Mouse (Mus musculus) G1E (cell line): ENCODE data around the gene Fam234a. TPM values are rescaled to one million over a fixed set of nuclear protein-coding genes. Genes with fewer than 3 reads are reported as not detected.

ENCODE experiments used
- ATAC-seq: 2 replicates; pipeline ENCODE4 v1.8.0; 2016; ENCODE audit warnings: mild to moderate bottlenecking; ENCODE audit not compliant: insufficient number of reproducible peaks, poor library complexity, low FRiP score, severe bottlenecking; ENCODE audit errors: extremely low read depth
- DNase-seq: peaks from one replicate; pipeline ENCODE4 v3.0.0; 2012; ENCODE audit warnings: low spot score
- H3K27me3 ChIP-seq: 2 replicates; pipeline ENCODE4 v1.6.1; 2012; ENCODE audit warnings: mild to moderate bottlenecking, low read length, inconsistent platforms; ENCODE audit not compliant: insufficient read depth
- H3K36me3 ChIP-seq: replicated peaks from 2 replicates; pipeline ENCODE3; 2012; ENCODE audit warnings: mild to moderate bottlenecking, inconsistent platforms
- H3K4me1 ChIP-seq: 2 replicates; pipeline ENCODE4 v1.6.1; 2012; ENCODE audit warnings: low read depth, low read length, inconsistent platforms, mixed read lengths; ENCODE audit not compliant: insufficient read depth
- H3K4me3 ChIP-seq: 2 replicates; pipeline ENCODE4 v1.5.1; 2012; ENCODE audit warnings: low read depth, mild to moderate bottlenecking, inconsistent platforms, low read length, moderate library complexity, mixed read lengths
- H3K9me3 ChIP-seq: replicated peaks from 2 replicates; pipeline ENCODE4 v1.6.1; 2012; ENCODE audit warnings: inconsistent platforms
- CTCF ChIP-seq: IDR thresholded peaks from 2 replicates; pipeline ENCODE4 v1.5.1; 2012; ENCODE audit warnings: low read depth, low read length, inconsistent platforms, mixed read lengths
- GATA1 ChIP-seq: IDR thresholded peaks from 2 replicates; pipeline ENCODE4 v1.6.1; 2012; ENCODE audit warnings: borderline replicate concordance, low read length, inconsistent platforms, mixed read lengths
- GATA2 ChIP-seq: IDR thresholded peaks from 2 replicates; pipeline ENCODE4 v1.6.1; 2012; ENCODE audit warnings: low read depth, low read length, inconsistent platforms, borderline replicate concordance
- POLR2AphosphoS5 ChIP-seq: IDR thresholded peaks from 2 replicates; pipeline ENCODE4 v1.6.1; 2012; ENCODE audit warnings: low read depth, low read length, inconsistent platforms; ENCODE audit not compliant: insufficient replicate concordance
- TAL1 ChIP-seq: conservative IDR thresholded peaks from 2 replicates; pipeline ENCODE4 v1.6.1; 2012; ENCODE audit warnings: low read depth, low read length, inconsistent platforms, mixed read lengths
- polyA plus RNA-seq: library from polyadenylated mRNA; stranded (reverse); fragments of >175 nt; gene quantifications from 2 replicates; pipeline ENCODE4 v1.2.3, GENCODE M21; 2012
- total RNA-seq, 2 experiments: library from RNA; stranded (forward) in 1 of 2; stranded (reverse) in 1 of 2; fragments of 200-1000 nt in 1 of 2; fragments of >200 nt in 1 of 2; fragmentation: Nextera tagmentation in 1 of 2; gene quantifications; 2 replicates each; pipeline ENCODE4 v1.2.3; 2014 to 2017

Gene Fam234a
- total and polyA plus RNA-seq, 3 experiments, result 3.0 to 7.0 (median 4.2) TPM

GRCm38 (mm10) chr17:26168039-26168438, 76.0 kb downstream of the Fam234a start:
- no peak overlapping the region for H3K4me3 ChIP-seq
- peaks cover 61% of the 10 kb centered on the region for H3K36me3 ChIP-seq
- H3K4me1 ChIP-seq, result peaks cover 16% of the 10 kb centered on the region
- TF ChIP-seq CTCF, result no peak
- no peak for TF ChIP-seq TAL1
- TF ChIP-seq GATA2, result no peak
- no peak for ATAC-seq
- H3K27me3 ChIP-seq, result no peaks in the 10 kb centered on the region
- no peaks in the 10 kb centered on the region for H3K9me3 ChIP-seq
- DNase-seq, result no peak

GRCm38 (mm10) chr17:26162736-26163135, 81.3 kb downstream of the Fam234a start:
- no peaks in the 10 kb centered on the region for H3K9me3 ChIP-seq
- no peaks in the 10 kb centered on the region for H3K27me3 ChIP-seq
- ATAC-seq (no peak), DNase-seq (no peak)
- peaks cover 2% of the 10 kb centered on the region; the same call in 1 of the 2 replicates for H3K4me1 ChIP-seq
- H3K36me3 ChIP-seq, result peaks cover 51% of the 10 kb centered on the region
- H3K4me3 ChIP-seq, result no peak overlapping the region
- no peak for TF ChIP-seq GATA1
- no peak for TF ChIP-seq CTCF
- no peak for TF ChIP-seq TAL1
- TF ChIP-seq POLR2AphosphoS5, result no peak
- no peak for TF ChIP-seq GATA2

Other genes with a start within 250 kb of the Fam234a start
- 9.9 and 13.9 TPM in 2 replicates for gene Rab11fip3, start 174.7 kb downstream of the Fam234a start, total RNA-seq (2014; fragmentation: Nextera tagmentation)
- 2.8 and 3.0 TPM in 2 replicates for gene Rab11fip3, start 174.7 kb downstream of the Fam234a start, total RNA-seq (2017)
- 9.3 and 11.2 TPM in 2 replicates for gene Rab11fip3, start 174.7 kb downstream of the Fam234a start, polyA plus RNA-seq
- gene Decr2, start 153.9 kb downstream of the Fam234a start, total RNA-seq (2014; fragmentation: Nextera tagmentation), result 6.4 and 19.1 TPM in 2 replicates
- 7.6 and 8.8 TPM in 2 replicates for gene Decr2, start 153.9 kb downstream of the Fam234a start, total RNA-seq (2017)
- 0.18 and 0.34 TPM in 2 replicates for gene Decr2, start 153.9 kb downstream of the Fam234a start, polyA plus RNA-seq
- gene Nme4, start 148.6 kb downstream of the Fam234a start, total RNA-seq (2014; fragmentation: Nextera tagmentation), result 23.3 and 25.2 TPM in 2 replicates
- gene Nme4, start 148.6 kb downstream of the Fam234a start, total RNA-seq (2017), result 48.5 and 68.1 TPM in 2 replicates
- 118 and 139 TPM in 2 replicates for gene Nme4, start 148.6 kb downstream of the Fam234a start, polyA plus RNA-seq
- gene Tmem8, start 130.9 kb downstream of the Fam234a start, total RNA-seq (2014; fragmentation: Nextera tagmentation), result 2.3 and 3.0 TPM in 2 replicates
- 6.4 and 7.8 TPM in 2 replicates for gene Tmem8, start 130.9 kb downstream of the Fam234a start, total RNA-seq (2017)
- gene Tmem8, start 130.9 kb downstream of the Fam234a start, polyA plus RNA-seq, result 3.4 and 3.5 TPM in 2 replicates
- 25.6 and 40.2 TPM in 2 replicates for gene Mrpl28, start 120.7 kb downstream of the Fam234a start, total RNA-seq (2014; fragmentation: Nextera tagmentation)
- 55.7 and 77.6 TPM in 2 replicates for gene Mrpl28, start 120.7 kb downstream of the Fam234a start, total RNA-seq (2017)
- 326 and 332 TPM in 2 replicates for gene Mrpl28, start 120.7 kb downstream of the Fam234a start, polyA plus RNA-seq
- gene Axin1, start 105.6 kb downstream of the Fam234a start, total RNA-seq (2014; fragmentation: Nextera tagmentation), result 60.4 and 87.3 TPM in 2 replicates
- 84.9 and 96.7 TPM in 2 replicates for gene Axin1, start 105.6 kb downstream of the Fam234a start, total RNA-seq (2017)
- 43.4 and 45.5 TPM in 2 replicates for gene Axin1, start 105.6 kb downstream of the Fam234a start, polyA plus RNA-seq
- gene Pdia2, start 45.2 kb downstream of the Fam234a start, total RNA-seq (2014; fragmentation: Nextera tagmentation), result 1.6 and 2.0 TPM in 2 replicates
- 0.11 and 1.0 TPM in 2 replicates for gene Pdia2, start 45.2 kb downstream of the Fam234a start, total RNA-seq (2017)
- gene Pdia2, start 45.2 kb downstream of the Fam234a start, polyA plus RNA-seq, result 0.65 and 0.74 TPM in 2 replicates
- gene Rgs11, start 41.3 kb downstream of the Fam234a start, total RNA-seq (2014; fragmentation: Nextera tagmentation), result 21.2 and 37.9 TPM in 2 replicates
- gene Rgs11, start 41.3 kb downstream of the Fam234a start, total RNA-seq (2017), result 14.7 and 18.4 TPM in 2 replicates
- gene Rgs11, start 41.3 kb downstream of the Fam234a start, polyA plus RNA-seq, result 29.5 and 34.9 TPM in 2 replicates
- gene Arhgdig, start 36.5 kb downstream of the Fam234a start, total RNA-seq (2014; fragmentation: Nextera tagmentation), result 4.4 and 6.2 TPM in 2 replicates
- 5.2 and 5.7 TPM in 2 replicates for gene Arhgdig, start 36.5 kb downstream of the Fam234a start, total RNA-seq (2017)
- 17.6 and 21.5 TPM in 2 replicates for gene Arhgdig, start 36.5 kb downstream of the Fam234a start, polyA plus RNA-seq
- 85.2 and 96.8 TPM in 2 replicates for gene Luc7l, start 8.7 kb upstream of the Fam234a start, total RNA-seq (2014; fragmentation: Nextera tagmentation)
- 85.3 and 85.9 TPM in 2 replicates for gene Luc7l, start 8.7 kb upstream of the Fam234a start, total RNA-seq (2017)
- gene Luc7l, start 8.7 kb upstream of the Fam234a start, polyA plus RNA-seq, result 40.9 and 45.0 TPM in 2 replicates
- gene Neurl1b, start 170.6 kb upstream of the Fam234a start, total RNA-seq (2014; fragmentation: Nextera tagmentation), result not detected in 2 replicates
- gene Neurl1b, start 170.6 kb upstream of the Fam234a start, total RNA-seq (2017), result under 0.01 TPM in 2 replicates
- not detected in 2 replicates for gene Neurl1b, start 170.6 kb upstream of the Fam234a start, polyA plus RNA-seq